Mouse (Mus musculus): ENCODE results near the gene Sub1. TPM values are rescaled to one million over a fixed set of nuclear protein-coding genes. Genes with fewer than 3 reads are reported as not detected.

Sub1 gene
- total RNA-seq (2021): 10 to 100 TPM; 74.9 to 81.2 TPM
- long read RNA-seq, experiment 1, transcript Sub1-201 (5 exons, 3,372 nt): major isoform, 233 of 248 reads
- long read RNA-seq, experiment 1, partial matches to known transcripts: 7 of 248 reads
- long read RNA-seq, experiment 1, other reads (novel, unspliced or antisense): 8 of 248 reads
- long read RNA-seq, experiment 2, transcript Sub1-201 (5 exons, 3,372 nt): major isoform, 205 of 217 reads
- long read RNA-seq, experiment 2, partial matches to known transcripts: 3 of 217 reads
- long read RNA-seq, experiment 2, other reads (novel, unspliced or antisense): 9 of 217 reads

DNA sequence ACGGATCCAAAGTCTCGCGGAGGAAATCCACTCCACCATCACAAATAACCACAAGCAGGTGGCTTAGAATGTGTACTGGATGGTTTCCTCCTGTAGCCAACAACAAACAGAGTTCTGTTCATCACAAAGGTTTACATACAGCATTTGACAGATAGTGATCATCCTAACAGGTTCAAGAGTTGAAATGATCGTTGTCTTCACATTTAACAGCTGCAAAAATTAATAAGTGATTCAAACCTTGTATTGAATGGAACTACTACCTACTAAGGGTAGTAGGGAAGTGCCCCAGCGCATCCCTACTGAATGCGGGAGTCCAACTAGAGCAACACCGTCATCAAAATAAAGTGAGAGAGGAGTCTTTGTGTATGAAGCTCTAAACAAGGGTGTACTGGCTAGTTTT, at the start of gene Sub1:
Sub1 (minus strand) TSS at position 101 of the 400 bp plus-strand sequence.
- DNase-seq: no peak
- intact Hi-C loops (cut with DNase I): loop anchor here (5.0 kb wide), 1 partner anchor 35 kb away; no protein-coding TSS in a partner anchor

DNA sequence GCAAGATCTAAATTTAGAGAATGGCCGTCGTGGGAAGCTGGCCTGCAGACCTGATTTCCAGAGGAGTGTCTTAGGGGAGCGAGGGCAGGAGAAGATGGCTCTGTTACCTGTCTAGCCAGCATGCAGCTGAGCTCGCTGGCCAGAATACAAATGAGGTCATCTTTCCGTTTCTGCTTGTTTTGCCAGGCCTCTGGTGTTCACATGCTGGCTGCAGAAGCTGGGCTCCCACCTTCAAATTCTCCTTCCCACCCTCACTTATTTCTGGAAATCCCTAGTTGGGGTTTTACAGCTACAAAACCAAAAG, 43.6 kb upstream of the Sub1 start:
- DNase-seq: peak in 1 of 2 experiments; percentile 21

DNA sequence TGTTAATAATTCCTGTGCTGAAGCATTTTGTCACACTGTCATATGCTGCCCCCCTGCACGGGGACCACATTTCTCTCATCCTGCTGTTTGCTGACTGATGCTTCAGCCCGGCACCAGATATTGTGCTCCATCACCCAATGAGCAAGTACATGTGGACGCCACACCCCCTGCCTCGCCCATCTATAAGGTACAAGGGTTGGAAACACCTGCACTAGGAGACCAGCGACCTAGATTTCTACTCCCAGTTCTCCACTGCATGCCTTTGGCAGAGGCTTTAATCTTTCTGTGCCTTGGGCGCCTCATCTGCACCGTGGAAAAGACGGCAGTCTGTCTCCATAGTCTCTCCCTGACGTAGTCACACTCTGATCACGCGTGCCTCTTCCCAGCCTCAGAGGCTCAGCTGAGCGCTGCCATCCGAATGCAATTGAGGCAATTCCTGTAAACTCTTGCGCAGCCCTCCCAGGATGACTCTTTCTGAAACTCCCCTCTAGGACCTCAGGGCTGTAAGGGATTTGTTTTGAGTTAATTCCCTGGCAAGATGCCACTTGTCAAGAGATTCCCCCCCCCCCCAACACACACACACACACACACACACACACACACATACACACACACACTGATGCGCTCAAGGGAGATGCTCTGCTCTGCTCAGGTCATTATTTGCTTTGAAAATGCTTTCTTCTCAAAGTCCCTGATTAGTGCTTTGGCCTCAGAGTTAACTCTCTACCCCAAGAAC, 43.1 kb upstream of the Sub1 start:
- intact Hi-C loops (cut with DNase I): no loop called here
- no peak for DNase-seq

More for the DNA sequence above, 43.6 kb upstream of the Sub1 start:
- intact Hi-C loops (cut with DNase I): no loop called here

DNA sequence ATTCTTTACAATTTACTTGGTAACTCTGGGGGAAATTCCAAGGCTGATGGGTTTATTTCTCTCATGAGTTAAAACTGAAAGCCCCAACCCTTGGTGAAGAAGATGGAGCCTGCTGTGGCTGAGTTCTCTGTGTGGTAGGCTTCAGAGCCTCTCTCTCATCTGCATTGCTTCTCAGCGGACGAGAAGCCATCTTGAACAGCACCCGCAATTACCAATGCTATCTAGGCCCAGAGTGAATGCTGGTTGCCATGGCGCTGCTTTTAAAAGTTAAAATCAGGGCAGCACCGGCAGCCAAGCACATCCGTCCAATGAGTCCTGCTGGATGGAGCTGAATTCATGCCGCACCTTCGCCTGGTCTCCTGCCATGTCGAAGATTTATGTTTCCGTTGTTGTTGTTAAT, 42.5 kb upstream of the Sub1 start:
- no peak for DNase-seq
- intact Hi-C loops (cut with DNase I): no loop called here

DNA sequence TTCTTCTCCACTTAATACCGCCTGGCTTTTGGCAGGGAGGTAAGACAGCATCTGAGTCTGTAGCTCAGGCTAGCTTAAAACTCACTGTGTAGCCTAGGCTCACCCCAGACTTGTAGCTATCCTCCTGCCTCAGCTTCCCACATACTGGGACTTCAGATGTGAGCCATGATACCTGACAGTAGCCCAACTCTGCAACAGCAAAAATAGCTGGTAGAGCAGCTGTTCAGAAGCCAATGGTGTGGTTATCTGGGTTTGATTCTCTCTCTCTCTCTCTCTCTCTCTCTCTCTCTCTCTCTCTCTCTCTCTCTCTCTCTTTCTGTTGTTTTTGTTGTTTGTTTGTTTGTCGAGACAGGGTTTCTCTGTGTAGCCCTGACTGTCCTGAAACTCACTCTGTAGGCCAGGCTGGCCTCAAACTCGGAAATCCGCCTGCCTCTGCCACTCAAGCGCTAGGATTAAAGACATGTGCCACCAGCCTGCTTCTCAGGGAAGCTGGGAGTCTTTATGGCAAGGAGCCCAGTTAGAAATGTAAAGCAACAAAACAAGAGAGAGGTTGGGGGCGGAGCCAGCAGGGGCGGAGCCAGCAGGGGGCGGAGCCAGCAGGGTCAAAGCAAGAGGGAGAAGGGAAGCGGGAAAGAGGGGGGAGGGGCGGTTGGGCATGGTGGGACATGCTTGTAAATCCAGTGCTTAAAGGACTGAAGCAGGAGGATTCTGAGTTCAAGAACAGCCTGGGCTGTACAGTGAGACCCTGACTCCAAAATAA, 41.3 kb upstream of the Sub1 start:
- intact Hi-C loops (cut with DNase I): loop anchor here (2.0 kb wide), 1 partner anchor 65 kb away; no protein-coding TSS in a partner anchor
- DNase-seq: no peak

- no peak for DNase-seq
These were observed 40.4 kb upstream of the Sub1 start for GRCm38 (mm10) chr15:12037217-12037616.

GRCm38 (mm10) chr15:12036675-12037074, 39.9 kb upstream of the Sub1 start:
- intact Hi-C loops (cut with DNase I): loop anchor here (2.0 kb wide), 1 partner anchor 64 kb away; no protein-coding TSS in a partner anchor
- DNase-seq: no peak

More at GRCm38 (mm10) chr15:12037217-12037616, 40.4 kb upstream of the Sub1 start:
- intact Hi-C loops (cut with DNase I): loop anchor here (2.0 kb wide), 1 partner anchor 64 kb away; no protein-coding TSS in a partner anchor

DNA sequence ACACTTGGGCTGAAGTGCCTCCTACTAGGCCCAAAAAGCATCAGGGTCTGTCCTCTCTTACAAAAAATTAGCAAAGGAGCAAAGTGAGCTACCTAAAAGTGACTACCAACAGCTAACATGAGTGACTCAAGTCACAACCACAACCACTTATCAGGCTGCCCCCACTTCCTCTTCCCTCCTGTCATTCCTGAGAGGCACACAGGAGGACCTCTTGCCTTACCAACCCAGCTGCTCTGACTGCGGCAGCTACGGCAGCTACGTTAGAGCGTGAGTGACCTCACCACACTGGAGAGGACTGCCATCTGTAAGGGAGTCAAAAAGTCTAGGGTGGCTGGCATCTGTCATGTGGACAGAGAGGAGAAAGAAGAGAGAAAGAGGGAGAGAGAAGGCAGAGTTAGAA, 37.5 kb upstream of the Sub1 start:
- DNase-seq: no peak
- intact Hi-C loops (cut with DNase I): loop anchor here (5.0 kb wide), 1 partner anchor 37 kb away; the partner anchor contains the start of gene Sub1

DNA sequence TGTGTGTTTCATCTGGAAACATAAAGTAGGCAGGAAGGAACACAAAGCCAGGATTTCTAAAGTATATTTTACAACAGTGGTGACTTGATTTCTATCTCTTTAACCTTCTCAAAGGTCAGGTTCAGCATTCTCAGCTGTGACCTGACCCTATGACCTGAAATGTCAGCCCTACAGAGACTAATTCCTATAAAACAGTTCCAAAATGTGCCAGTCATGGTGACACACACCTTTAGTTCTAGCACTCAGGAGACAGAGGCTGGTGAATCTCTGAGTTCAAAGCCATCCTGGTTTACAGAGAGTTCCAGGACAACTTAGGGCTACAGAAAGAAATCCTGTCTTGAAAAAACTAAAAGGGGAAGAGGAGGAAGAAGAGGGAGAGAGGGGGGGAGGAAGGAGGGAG, 36.4 kb upstream of the Sub1 start:
- DNase-seq: no peak

GRCm38 (mm10) chr15:12032512-12032911, 35.7 kb upstream of the Sub1 start:
- DNase-seq: no peak
- intact Hi-C loops (cut with DNase I): loop anchor here (5.0 kb wide), 1 partner anchor 35 kb away; the partner anchor contains the start of gene Sub1

More for the DNA sequence above, 36.4 kb upstream of the Sub1 start:
- intact Hi-C loops (cut with DNase I): loop anchor here (5.0 kb wide), 1 partner anchor 36 kb away; the partner anchor contains the start of gene Sub1

GRCm38 (mm10) chr15:12031861-12032260, 35.1 kb upstream of the Sub1 start:
- intact Hi-C loops (cut with DNase I): loop anchor here (5.0 kb wide), 1 partner anchor 35 kb away; the partner anchor contains the start of gene Sub1
- no peak for DNase-seq

DNA sequence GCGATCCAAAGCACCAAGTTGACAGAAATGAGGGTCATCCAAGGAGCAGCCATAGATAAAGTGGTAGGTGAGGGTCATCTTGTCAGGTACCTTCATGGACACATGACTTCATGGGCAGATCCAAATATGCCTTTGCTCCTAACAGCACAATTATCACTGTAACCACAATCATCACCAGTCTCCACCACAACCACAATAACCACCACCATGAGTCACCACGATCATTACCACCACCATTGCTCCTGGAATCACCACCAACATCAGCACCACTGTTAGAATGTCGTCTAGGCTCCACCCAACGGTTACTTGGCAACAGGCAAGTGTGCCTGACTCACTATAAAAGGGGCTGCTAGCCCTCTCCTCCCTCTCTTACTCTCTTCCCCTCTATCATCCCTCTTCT, 33.4 kb upstream of the Sub1 start:
- DNase-seq: no peak
- intact Hi-C loops (cut with DNase I): loop anchor here (5.0 kb wide), 1 partner anchor 33 kb away; the partner anchor contains the start of gene Sub1

DNA sequence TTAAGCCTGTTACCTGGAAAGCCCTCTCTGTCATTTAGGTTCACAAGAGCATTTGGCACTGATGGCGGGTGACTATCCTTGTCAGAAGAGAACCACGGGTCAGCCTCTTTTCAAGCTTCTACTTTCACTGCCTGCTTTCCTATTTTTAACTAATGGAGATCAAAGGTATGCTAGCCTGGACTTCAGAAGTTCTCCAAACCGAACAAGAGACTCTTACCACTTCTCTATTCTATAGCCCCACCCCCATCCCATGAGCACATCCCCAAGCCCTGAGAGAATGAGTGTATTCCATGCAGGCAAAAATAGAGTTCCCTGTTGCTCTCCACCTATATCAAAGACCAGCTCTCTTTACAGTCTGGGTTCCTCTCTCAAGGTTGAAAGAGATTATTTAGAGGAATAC, 31.0 kb upstream of the Sub1 start:
- DNase-seq: no peak
- intact Hi-C loops (cut with DNase I): no loop called here

DNA sequence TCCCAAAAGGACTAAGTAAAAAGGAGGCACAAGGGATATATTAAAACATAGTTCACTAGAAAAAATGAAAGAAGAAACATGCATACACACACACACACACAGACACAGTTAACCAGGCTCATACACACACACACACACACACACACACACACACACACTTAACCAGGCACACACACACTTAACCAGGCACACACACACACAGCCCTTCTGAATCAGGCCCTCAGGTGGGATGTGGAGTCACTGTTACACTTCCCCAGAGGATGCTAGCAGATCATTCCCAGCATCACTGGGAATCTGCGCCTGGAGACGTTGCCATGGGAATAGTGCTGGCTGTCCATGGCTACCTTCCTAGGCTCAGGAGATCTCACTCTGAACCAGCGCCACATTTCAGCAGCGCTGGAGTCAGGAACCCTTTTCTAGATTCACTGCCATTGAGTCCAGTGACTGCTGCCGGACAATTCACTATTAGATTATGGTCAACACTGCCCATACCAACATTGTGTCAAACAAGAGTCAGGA, 30.2 kb upstream of the Sub1 start:
- intact Hi-C loops (cut with DNase I): no loop called here
- no peak for DNase-seq

DNA sequence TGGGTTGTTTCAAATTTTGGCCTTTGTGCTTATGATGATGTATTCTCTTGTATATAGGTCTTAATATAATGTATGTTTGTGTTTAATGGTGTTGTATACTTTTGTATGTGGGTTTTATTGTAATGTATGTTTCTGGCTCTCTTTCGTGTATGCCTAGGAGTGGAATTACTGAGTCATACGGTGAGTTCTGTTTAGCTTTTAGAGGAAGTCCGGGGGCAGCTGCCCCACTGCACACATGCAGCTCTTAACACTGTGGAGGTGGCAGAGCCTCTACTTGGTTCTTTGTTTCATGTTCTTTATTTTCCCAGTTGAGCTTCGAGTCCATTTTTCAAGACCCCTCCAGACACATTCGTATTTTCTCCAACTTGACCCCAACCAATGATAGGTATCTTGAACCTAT, 29.2 kb upstream of the Sub1 start:
- no peak for DNase-seq
- intact Hi-C loops (cut with DNase I): no loop called here

- no peak for DNase-seq
- intact Hi-C loops (cut with DNase I): no loop called here
These were observed 28.6 kb upstream of the Sub1 start for GRCm38 (mm10) chr15:12025341-12025740.

- DNase-seq: no peak
- intact Hi-C loops (cut with DNase I): no loop called here
These were observed 28.0 kb upstream of the Sub1 start for GRCm38 (mm10) chr15:12024791-12025268.

- intact Hi-C loops (cut with DNase I): no loop called here
- DNase-seq: no peak
These were observed 22.7 kb upstream of the Sub1 start for GRCm38 (mm10) chr15:12019443-12019842.

- intact Hi-C loops (cut with DNase I): no loop called here
- no peak for DNase-seq
These were observed 21.6 kb upstream of the Sub1 start for GRCm38 (mm10) chr15:12018428-12018757.

DNA sequence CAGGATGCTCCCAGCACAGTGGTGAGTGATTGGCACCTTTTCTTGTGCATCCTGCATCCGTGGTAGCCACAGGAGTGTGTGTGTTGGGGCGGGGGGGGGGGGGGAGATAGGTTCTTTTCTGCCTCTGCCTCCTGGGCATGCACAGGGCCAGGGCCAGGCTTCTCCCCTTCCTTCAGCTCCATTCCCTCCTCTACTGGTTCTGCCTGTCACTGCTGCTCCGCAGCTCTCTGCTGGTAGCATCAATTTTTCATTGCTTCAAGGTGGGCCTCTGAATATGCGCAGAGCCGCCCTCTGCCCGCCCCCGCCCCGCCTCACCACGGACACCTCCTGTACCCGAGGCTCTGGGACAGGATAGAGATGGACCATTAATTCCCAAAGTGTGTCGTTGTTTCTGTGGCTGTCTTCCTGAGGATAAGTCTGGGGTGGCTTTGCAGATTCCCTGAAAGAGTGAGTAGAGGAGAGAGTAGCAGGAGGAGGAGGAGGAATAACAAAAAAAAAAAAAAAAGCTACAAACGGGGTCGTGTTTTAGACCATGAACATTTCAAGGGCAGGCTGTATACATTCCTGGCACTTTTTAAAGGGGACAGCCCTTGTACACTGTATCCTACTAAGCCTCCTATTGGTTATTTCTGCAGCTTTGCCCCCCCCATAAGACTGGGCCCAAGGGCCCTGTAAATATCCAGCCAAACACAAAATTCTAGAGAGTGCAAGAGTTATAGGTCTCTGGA, 21.1 kb upstream of the Sub1 start:
- intact Hi-C loops (cut with DNase I): no loop called here
- DNase-seq: no peak
